ENCODE assay signal across 8 mouse cellular contexts in genomic region chr3:55373689-55374088, GRCm38 (mm10).
DNase-seq lines count a peak whose midpoint lies in the region; ATAC-seq lines count a peak whose summit lies in the region.

No protein-coding gene starts in this region.

- H3K9ac ChIP-seq in heart, embryonic 13.5 days = peak overlapping the region; percentile 62; the same call in 1 of the 2 replicates
- H3K9ac ChIP-seq in kidney, embryonic 16.5 days (replicated peaks; ENCODE audit: low read length) = no peak overlapping the region; the same call in 1 of the 2 replicates
- no peak overlapping the region for H3K9ac ChIP-seq in neural tube, embryonic 12.5 days

- WGBS in heart, embryonic 13.5 days = 5% methylated on average over 11 of the region's 11 CpGs
- 7% methylated on average over 11 of the region's 11 CpGs for WGBS in kidney, embryonic 16.5 days
- 5% methylated on average over 11 of the region's 11 CpGs for WGBS in neural tube, embryonic 12.5 days

- H3K27ac ChIP-seq in heart, embryonic 13.5 days (replicated peaks) = peak overlapping the region; percentile 75
- H3K27ac ChIP-seq in kidney, embryonic 16.5 days (ENCODE audit: low read length) = no peak overlapping the region
- no peak overlapping the region for H3K27ac ChIP-seq in neural tube, embryonic 12.5 days

- DNase-seq in urinary bladder, postnatal 14 days (ENCODE audit: low spot score) = peak; percentile 17
- no peak for DNase-seq in urinary bladder, adult 2 months (ENCODE audit: low spot score)
- DNase-seq in embryo, embryonic 9.5 days (ENCODE audit: extremely low spot score) = peak; percentile 76
- peak; percentile 9 for DNase-seq in liver

- peak overlapping the region; percentile 65 for H3K4me2 ChIP-seq in heart, embryonic 13.5 days
- H3K4me2 ChIP-seq in kidney, embryonic 16.5 days (replicated peaks; ENCODE audit: low read depth, low read length) = peak overlapping the region; percentile 68
- H3K4me2 ChIP-seq in neural tube, embryonic 12.5 days (replicated peaks) = peak overlapping the region; percentile 58

- no peaks in the 10 kb centered on the region for H3K27me3 ChIP-seq in heart, embryonic 13.5 days (replicated peaks)
- H3K27me3 ChIP-seq in kidney, embryonic 16.5 days (ENCODE audit: insufficient read depth, low read length) = no peaks in the 10 kb centered on the region
- no peaks in the 10 kb centered on the region for H3K27me3 ChIP-seq in neural tube, embryonic 12.5 days (replicated peaks)

- H3K4me3 ChIP-seq in heart, embryonic 13.5 days = peak overlapping the region; percentile 45
- peak overlapping the region; percentile 38 for H3K4me3 ChIP-seq in kidney, embryonic 16.5 days (ENCODE audit: low read length)
- peak overlapping the region; percentile 15 for H3K4me3 ChIP-seq in neural tube, embryonic 12.5 days

- peak; percentile 71; the same call in 1 of the 2 replicates for ATAC-seq in heart, embryonic 13.5 days (ENCODE audit: extremely low read depth, insufficient number of reproducible peaks, low FRiP score, low TSS enrichment)
- peak; percentile 91 for ATAC-seq in kidney, embryonic 16.5 days (ENCODE audit: low FRiP score, low TSS enrichment)
- peak; percentile 96 for ATAC-seq in neural tube, embryonic 12.5 days (ENCODE audit: low FRiP score, low read depth)
- ATAC-seq in erythroid progenitor cell, adult 5-6 weeks (replicated peaks; ENCODE audit: low FRiP score, poor library complexity, severe bottlenecking) = no peak

- no peaks in the 10 kb centered on the region for H3K9me3 ChIP-seq in heart, embryonic 13.5 days
- H3K9me3 ChIP-seq in kidney, embryonic 16.5 days (ENCODE audit: low read length) = no peaks in the 10 kb centered on the region
- no peaks in the 10 kb centered on the region for H3K9me3 ChIP-seq in neural tube, embryonic 12.5 days

- no peaks in the 10 kb centered on the region for H3K36me3 ChIP-seq in heart, embryonic 13.5 days
- no peaks in the 10 kb centered on the region for H3K36me3 ChIP-seq in kidney, embryonic 16.5 days (ENCODE audit: insufficient read depth, low read length)
- H3K36me3 ChIP-seq in neural tube, embryonic 12.5 days = no peaks in the 10 kb centered on the region

- H3K4me1 ChIP-seq in heart, embryonic 13.5 days = peaks cover 5% of the 10 kb centered on the region
- no peaks in the 10 kb centered on the region for H3K4me1 ChIP-seq in kidney, embryonic 16.5 days (ENCODE audit: insufficient read depth, low read length)
- peaks cover 6% of the 10 kb centered on the region; the same call in 1 of the 2 replicates for H3K4me1 ChIP-seq in neural tube, embryonic 12.5 days
